Mouse (Mus musculus) left cerebral cortex, adult 6 months (tissue): ENCODE measurements around the gene Asphd2. TPM values are rescaled to one million over a fixed set of nuclear protein-coding genes. Genes with fewer than 3 reads are reported as not detected.

Experiments used
- long read RNA-seq, 2 experiments: library from polyadenylated mRNA; unstranded; transcript quantifications; one replicate each; pipeline ENCODE4 v2.0.0; 2019 to 2020
- polyA plus RNA-seq: library from polyadenylated mRNA; unstranded; fragments of <200 nt; fragmentation: Nextera tagmentation; gene quantifications from 2 replicates; pipeline ENCODE4 v1.2.3, GENCODE M21; 2021

Asphd2 gene
- 47.1 and 92.3 TPM in 2 replicates for polyA plus RNA-seq
- long read RNA-seq, experiment 1, transcript Asphd2-201 (3 exons, 2,678 nt), result major isoform, 31 of 202 reads
- long read RNA-seq, experiment 1, partial matches to known transcripts, result 21 of 202 reads
- long read RNA-seq, experiment 1, other reads (novel, unspliced or antisense), result 149 of 202 reads
- long read RNA-seq, experiment 2, transcript Asphd2-201 (3 exons, 2,678 nt), result major isoform, 24 of 59 reads
- long read RNA-seq, experiment 2, partial matches to known transcripts, result 7 of 59 reads
- long read RNA-seq, experiment 2, other reads (novel, unspliced or antisense), result 28 of 59 reads

GRCm38 (mm10) chr5:112394779-112395443 lies at the start of gene Asphd2:
Asphd2 (minus strand) TSS chr5:112394866.

GRCm38 (mm10) chr5:112355910-112356309 lies 38.8 kb downstream of the Asphd2 start, which contains the start of gene Gm6583:
Gm6583 (minus strand) TSS chr5:112356033.

DNA sequence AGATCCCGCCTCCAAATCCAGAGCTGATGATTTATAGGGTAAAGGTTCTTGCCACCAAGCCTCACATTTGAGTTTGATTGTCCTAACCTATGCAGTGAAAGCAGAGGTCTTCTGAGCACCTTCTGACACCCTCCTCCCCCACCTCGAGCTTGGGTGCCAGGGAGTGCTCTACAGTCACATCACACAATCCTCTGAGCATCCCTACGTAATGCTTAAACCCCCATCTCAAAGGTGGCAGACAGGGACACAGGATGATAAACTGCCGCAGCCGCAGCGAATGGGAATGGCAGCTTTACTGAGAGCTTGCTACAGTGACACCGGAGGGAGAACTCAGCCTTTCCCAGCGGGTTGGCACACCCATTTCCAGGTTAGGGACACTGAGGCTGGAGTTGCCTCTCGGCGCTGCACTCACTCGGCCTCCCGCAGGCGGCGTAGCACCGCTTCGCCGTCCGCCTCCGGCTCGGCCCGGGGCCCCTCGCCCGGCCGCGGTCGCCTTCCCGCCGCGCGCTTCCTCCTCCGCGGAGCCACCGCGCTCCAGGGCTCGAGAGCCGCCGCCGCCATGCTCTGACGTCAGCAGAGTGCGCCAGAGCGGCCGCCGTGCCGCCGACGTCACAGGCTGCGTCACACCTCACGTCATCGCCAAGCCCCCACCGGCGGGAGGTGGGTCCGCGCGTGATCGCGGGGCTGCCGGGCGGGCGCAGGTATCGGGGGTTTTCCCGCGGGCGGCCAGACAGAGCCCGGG lies 52.0 kb downstream of the Asphd2 start, which contains the start of the genes Srrd and Hps4:
Gene Srrd (minus strand): TSS at position 578 of the 742 bp plus-strand sequence.
Gene Hps4 (plus strand): TSS at position 621 of the 742 bp plus-strand sequence.

Other genes starting within 250 kb of the Asphd2 start
- 4.2 and 5.5 TPM in 2 replicates for gene Cryba4, start 142.3 kb downstream of the Asphd2 start, polyA plus RNA-seq
- gene Crybb1, start 139.1 kb downstream of the Asphd2 start, polyA plus RNA-seq, result 12.4 and 14.7 TPM in 2 replicates
- gene Tpst2, start 118.2 kb downstream of the Asphd2 start, polyA plus RNA-seq, result 54.3 and 63.0 TPM in 2 replicates
- 17.1 and 18.7 TPM in 2 replicates for gene Tfip11, start 68.5 kb downstream of the Asphd2 start, polyA plus RNA-seq
- gene Srrd, start 51.8 kb downstream of the Asphd2 start, polyA plus RNA-seq, result 5.6 and 41.5 TPM in 2 replicates
- gene Hps4, start 51.8 kb downstream of the Asphd2 start, polyA plus RNA-seq, result 9.6 and 13.0 TPM in 2 replicates
- not detected in 2 replicates for gene Gm6583, start 38.8 kb downstream of the Asphd2 start, polyA plus RNA-seq
- not detected in 2 replicates for gene Gm6588, start 54.6 kb upstream of the Asphd2 start, polyA plus RNA-seq
- gene Sez6l, start 182.3 kb upstream of the Asphd2 start, polyA plus RNA-seq, result 29.6 and 34.6 TPM in 2 replicates